Mouse (Mus musculus): ENCODE results near the gene Lag3. TPM values are rescaled to one million over a fixed set of nuclear protein-coding genes. Genes with fewer than 3 reads are reported as not detected.

The Lag3 gene
- polyA plus RNA-seq, 1 experiment from 2014 or later: 0.64 TPM

DNA sequence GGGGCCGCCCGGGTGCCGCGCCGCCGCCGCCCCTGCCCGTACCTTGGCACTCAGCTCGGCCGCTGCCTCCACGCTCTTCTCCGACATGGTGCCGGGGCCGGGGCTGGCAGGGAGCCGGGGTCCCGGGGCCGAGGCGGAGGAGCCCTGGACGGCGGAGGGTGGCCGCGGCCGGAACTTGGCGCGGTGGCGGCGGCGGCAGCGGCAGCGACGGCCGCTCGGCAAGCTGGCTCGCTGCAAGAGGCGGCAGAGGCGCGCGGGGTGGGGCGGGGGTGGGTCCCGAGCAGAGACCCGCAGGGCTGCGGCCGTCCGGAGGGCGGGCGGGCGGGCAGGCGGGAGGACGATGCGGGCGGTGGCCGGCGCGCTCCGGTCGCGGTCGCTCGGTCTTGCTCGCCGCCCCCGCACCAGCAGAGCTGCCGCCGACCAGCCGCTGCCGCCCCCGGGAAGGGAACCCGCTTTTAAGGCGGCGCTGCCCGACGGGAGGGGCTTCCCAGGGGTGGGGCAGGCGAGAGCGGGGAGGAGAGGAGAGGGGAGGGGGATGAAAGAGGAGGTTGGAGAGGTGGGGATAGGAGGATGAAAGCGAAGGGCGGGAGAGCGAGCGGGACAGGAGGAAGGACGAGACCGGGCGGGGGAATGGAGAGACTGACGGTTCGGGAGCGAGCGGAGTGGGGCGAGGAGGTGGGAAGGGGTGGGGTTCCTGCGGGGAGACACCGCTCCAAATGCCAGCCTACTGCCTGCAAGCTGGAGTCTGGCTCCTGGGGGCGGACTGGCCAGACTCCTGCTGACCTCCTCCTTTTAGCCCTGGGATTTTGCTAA lies 6.2 kb upstream of the Lag3 start:
- peak overlapping the region; percentile 86 for H3K9ac ChIP-seq (ENCODE audit: low read depth, low read length)
- peaks cover 43% of the 10 kb centered on the region for H3K27me3 ChIP-seq (replicated peaks; ENCODE audit: control insufficient read depth, insufficient read depth, low read length)
- DNase-seq (ENCODE audit: low spot score) (peak; percentile 83), ATAC-seq (replicated peaks; ENCODE audit: low FRiP score) (peak; percentile 44)
- H3K9me3 ChIP-seq (ENCODE audit: control insufficient read depth, low read length): no peaks in the 10 kb centered on the region
- peaks cover 2% of the 10 kb centered on the region; the same call in 1 of the 2 replicates for H3K36me3 ChIP-seq (ENCODE audit: control insufficient read depth, insufficient read depth, low read length)
- H3K4me1 ChIP-seq (replicated peaks; ENCODE audit: control insufficient read depth, insufficient read depth, low read length): peaks cover 30% of the 10 kb centered on the region
- H3K27ac ChIP-seq (ENCODE audit: low read depth, low read length): peak overlapping the region; percentile 96
- H3K4me3 ChIP-seq (ENCODE audit: low read depth, low read length): peak overlapping the region; percentile 88
- H3K4me2 ChIP-seq: peak overlapping the region; percentile 95
- 1% methylated on average over 68 of the region's 89 CpGs for WGBS

DNA sequence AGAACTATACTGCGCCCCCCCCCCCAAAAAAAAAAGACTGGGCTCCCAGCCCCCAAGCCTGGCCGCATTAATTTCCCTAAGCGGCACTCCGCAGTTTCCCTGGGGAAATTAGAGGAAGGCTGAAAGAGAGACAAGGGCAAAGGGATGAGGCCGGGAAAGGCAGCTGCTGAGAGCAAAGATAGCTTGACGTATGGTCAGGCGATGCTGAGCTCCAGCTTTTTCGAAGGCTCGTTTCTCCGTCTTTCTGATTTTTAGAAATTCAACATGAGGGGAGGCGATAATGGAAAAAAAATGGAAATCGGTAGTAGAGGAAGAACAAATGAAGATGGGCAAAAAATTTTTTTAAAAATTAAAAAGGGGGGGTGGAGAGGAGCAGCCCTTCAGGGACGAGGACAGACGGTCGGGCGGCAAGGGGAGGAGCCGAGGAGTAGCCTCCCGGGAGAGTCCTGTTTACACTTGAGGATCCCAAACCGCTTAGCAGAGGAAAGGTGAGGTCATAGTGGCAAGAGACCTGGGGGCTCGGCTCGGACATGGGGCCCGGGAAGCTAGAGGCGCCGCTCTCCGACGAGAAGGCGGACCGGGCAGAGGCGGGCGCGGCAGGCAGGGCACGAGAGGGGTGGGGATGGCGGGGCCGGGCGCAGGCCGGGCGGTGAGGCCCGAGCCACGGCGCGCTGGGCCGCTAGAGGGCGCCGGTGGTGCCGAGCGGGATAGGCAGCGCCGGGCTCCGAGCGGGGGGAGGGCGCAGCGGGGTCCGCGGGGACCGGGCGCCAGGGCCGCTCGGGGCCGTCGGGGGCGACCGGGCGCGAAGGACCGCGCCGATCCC lies 5.4 kb upstream of the Lag3 start:
- peaks cover 30% of the 10 kb centered on the region for H3K4me1 ChIP-seq (replicated peaks; ENCODE audit: control insufficient read depth, insufficient read depth, low read length)
- ATAC-seq (replicated peaks; ENCODE audit: low FRiP score) (peak; percentile 81), DNase-seq (ENCODE audit: low spot score) (peak; percentile 88)
- peaks cover 45% of the 10 kb centered on the region for H3K27me3 ChIP-seq (replicated peaks; ENCODE audit: control insufficient read depth, insufficient read depth, low read length)
- H3K36me3 ChIP-seq (ENCODE audit: control insufficient read depth, insufficient read depth, low read length): peaks cover 2% of the 10 kb centered on the region; the same call in 1 of the 2 replicates
- peak overlapping the region; percentile 95 for H3K4me2 ChIP-seq
- WGBS: 2% methylated on average over 54 of the region's 67 CpGs
- H3K4me3 ChIP-seq (ENCODE audit: low read depth, low read length): peak overlapping the region; percentile 88
- H3K9ac ChIP-seq (ENCODE audit: low read depth, low read length): peak overlapping the region; percentile 86
- no peaks in the 10 kb centered on the region for H3K9me3 ChIP-seq (ENCODE audit: control insufficient read depth, low read length)
- peak overlapping the region; percentile 96 for H3K27ac ChIP-seq (ENCODE audit: low read depth, low read length)

- Histone ChIP-seq H3K9me3 (ENCODE audit: control insufficient read depth, low read length) (no peaks in the 10 kb centered on the region), H3K27ac (ENCODE audit: low read depth, low read length) (no peak overlapping the region), H3K4me1 (replicated peaks; ENCODE audit: control insufficient read depth, insufficient read depth, low read length) (peaks cover 26% of the 10 kb centered on the region), H3K4me2 (peak overlapping the region; percentile 95), H3K4me3 (ENCODE audit: low read depth, low read length) (peak overlapping the region; percentile 88), H3K27me3 (replicated peaks; ENCODE audit: control insufficient read depth, insufficient read depth, low read length) (peaks cover 50% of the 10 kb centered on the region), H3K36me3 (ENCODE audit: control insufficient read depth, insufficient read depth, low read length) (peaks cover 2% of the 10 kb centered on the region; the same call in 1 of the 2 replicates), H3K9ac (ENCODE audit: low read depth, low read length) (peak overlapping the region; percentile 86)
- DNase-seq (ENCODE audit: low spot score) (peak; percentile 43), ATAC-seq (replicated peaks; ENCODE audit: low FRiP score) (no peak)
- 14% methylated on average over 12 of the region's 12 CpGs for WGBS
Measured at GRCm38 (mm10) chr6:124915942-124916694, 4.6 kb upstream of the Lag3 start.

- no peak for DNase-seq (ENCODE audit: low spot score)
- peaks cover 21% of the 10 kb centered on the region for H3K4me1 ChIP-seq (replicated peaks; ENCODE audit: control insufficient read depth, insufficient read depth, low read length)
- peak overlapping the region; percentile 88 for H3K4me3 ChIP-seq (ENCODE audit: low read depth, low read length)
- peaks cover 2% of the 10 kb centered on the region; the same call in 1 of the 2 replicates for H3K36me3 ChIP-seq (ENCODE audit: control insufficient read depth, insufficient read depth, low read length)
- WGBS: 22% methylated on average over 22 of the region's 22 CpGs
- peaks cover 58% of the 10 kb centered on the region for H3K27me3 ChIP-seq (replicated peaks; ENCODE audit: control insufficient read depth, insufficient read depth, low read length)
- no peak for ATAC-seq (replicated peaks; ENCODE audit: low FRiP score)
- H3K27ac ChIP-seq (ENCODE audit: low read depth, low read length): no peak overlapping the region
- peak overlapping the region; percentile 27; the same call in 1 of the 2 replicates for H3K9ac ChIP-seq (ENCODE audit: low read depth, low read length)
- H3K9me3 ChIP-seq (ENCODE audit: control insufficient read depth, low read length): no peaks in the 10 kb centered on the region
- peak overlapping the region; percentile 95 for H3K4me2 ChIP-seq
Measured at GRCm38 (mm10) chr6:124915160-124915941, 3.8 kb upstream of the Lag3 start.

DNA sequence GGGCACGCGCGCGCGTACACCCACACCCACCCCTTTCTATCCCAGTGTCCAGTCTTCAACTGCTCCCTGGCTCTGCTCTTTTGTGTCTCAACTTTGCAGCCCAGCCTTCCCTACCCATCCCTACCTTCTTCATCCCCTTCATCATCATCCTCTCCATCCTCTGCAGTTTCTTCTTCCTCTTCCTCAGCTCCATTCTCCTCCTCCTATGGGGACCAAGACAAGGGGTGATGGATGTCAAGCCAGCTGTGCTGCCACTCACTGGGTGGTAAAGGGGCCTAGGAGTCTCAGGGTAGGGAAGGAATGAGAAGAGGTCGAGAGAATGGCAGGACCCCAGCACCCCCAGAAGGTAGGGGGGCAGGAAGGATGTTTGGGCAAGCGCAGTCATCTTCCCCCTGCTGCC lies 3.0 kb upstream of the Lag3 start:
- Histone ChIP-seq H3K27ac (ENCODE audit: low read depth, low read length) (no peak overlapping the region), H3K4me3 (ENCODE audit: low read depth, low read length) (no peak overlapping the region), H3K9ac (ENCODE audit: low read depth, low read length) (no peak overlapping the region), H3K4me2 (no peak overlapping the region), H3K36me3 (ENCODE audit: control insufficient read depth, insufficient read depth, low read length) (peaks cover 2% of the 10 kb centered on the region; the same call in 1 of the 2 replicates), H3K9me3 (ENCODE audit: control insufficient read depth, low read length) (no peaks in the 10 kb centered on the region), H3K4me1 (replicated peaks; ENCODE audit: control insufficient read depth, insufficient read depth, low read length) (peaks cover 24% of the 10 kb centered on the region), H3K27me3 (replicated peaks; ENCODE audit: control insufficient read depth, insufficient read depth, low read length) (peaks cover 60% of the 10 kb centered on the region)
- no peak for DNase-seq (ENCODE audit: low spot score)
- 79% methylated on average over 7 of the region's 7 CpGs for WGBS
- ATAC-seq (replicated peaks; ENCODE audit: low FRiP score): no peak

- ATAC-seq (replicated peaks; ENCODE audit: low FRiP score): no peak
- DNase-seq (ENCODE audit: low spot score): no peak
- H3K27me3 ChIP-seq (replicated peaks; ENCODE audit: control insufficient read depth, insufficient read depth, low read length): peaks cover 61% of the 10 kb centered on the region
- 73% methylated on average over 14 of the region's 14 CpGs for WGBS
- H3K4me1 ChIP-seq (replicated peaks; ENCODE audit: control insufficient read depth, insufficient read depth, low read length): peaks cover 20% of the 10 kb centered on the region
- no peak overlapping the region for H3K27ac ChIP-seq (ENCODE audit: low read depth, low read length)
- H3K4me3 ChIP-seq (ENCODE audit: low read depth, low read length): no peak overlapping the region
- H3K9me3 ChIP-seq (ENCODE audit: control insufficient read depth, low read length): no peaks in the 10 kb centered on the region
- peaks cover 2% of the 10 kb centered on the region; the same call in 1 of the 2 replicates for H3K36me3 ChIP-seq (ENCODE audit: control insufficient read depth, insufficient read depth, low read length)
- H3K4me2 ChIP-seq: no peak overlapping the region
- H3K9ac ChIP-seq (ENCODE audit: low read depth, low read length): no peak overlapping the region
Measured at GRCm38 (mm10) chr6:124913721-124914285, 2.3 kb upstream of the Lag3 start.

DNA sequence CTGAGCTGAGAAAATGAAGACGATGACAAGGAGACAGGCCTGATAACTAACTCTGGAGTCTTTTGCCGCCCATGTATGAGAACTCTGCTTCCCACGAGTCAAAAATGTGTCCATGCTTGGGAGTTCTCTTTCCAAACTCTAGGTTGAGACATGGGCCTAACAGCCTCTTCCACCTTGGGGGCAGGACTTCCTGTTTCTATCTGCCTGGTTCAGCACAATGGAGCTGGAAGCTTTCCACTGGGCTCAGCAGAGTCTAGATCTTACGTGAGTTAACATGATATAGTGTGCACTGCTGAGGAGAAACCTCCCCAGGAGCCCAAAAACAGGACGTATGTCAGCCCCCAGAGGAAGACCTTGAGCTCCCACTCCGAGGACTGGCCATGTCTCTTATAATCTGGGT lies 1.7 kb upstream of the Lag3 start:
- H3K27ac ChIP-seq (ENCODE audit: low read depth, low read length): no peak overlapping the region

More for the DNA sequence above, 1.7 kb upstream of the Lag3 start:
- ATAC-seq (replicated peaks; ENCODE audit: low FRiP score) (no peak), DNase-seq (ENCODE audit: low spot score) (no peak)
- Histone ChIP-seq H3K9me3 (ENCODE audit: control insufficient read depth, low read length) (no peaks in the 10 kb centered on the region), H3K4me1 (replicated peaks; ENCODE audit: control insufficient read depth, insufficient read depth, low read length) (peaks cover 20% of the 10 kb centered on the region), H3K9ac (ENCODE audit: low read depth, low read length) (no peak overlapping the region), H3K27me3 (replicated peaks; ENCODE audit: control insufficient read depth, insufficient read depth, low read length) (peaks cover 62% of the 10 kb centered on the region), H3K4me3 (ENCODE audit: low read depth, low read length) (no peak overlapping the region), H3K4me2 (no peak overlapping the region), H3K36me3 (ENCODE audit: control insufficient read depth, insufficient read depth, low read length) (peaks cover 2% of the 10 kb centered on the region; the same call in 1 of the 2 replicates)
- 47% methylated on average over 6 of the region's 6 CpGs for WGBS

All from liver, embryonic 11.5 days (tissue).